Mouse (Mus musculus) E14TG2a.4 (cell line): ENCODE measurements around the gene Cyb5r1.

Source experiments
- CTCF ChIP-seq: conservative IDR thresholded peaks from 2 replicates; pipeline ENCODE4 v1.5.1; 2014; ENCODE audit warnings: low read length
- POU5F1 ChIP-seq: IDR thresholded peaks from 2 replicates; pipeline ENCODE4 v1.6.1; 2014; ENCODE audit warnings: low read length, borderline replicate concordance

GRCm38 (mm10) chr1:134381795-134382625 is 23.3 kb upstream of the Cyb5r1 start:
- TF ChIP-seq CTCF (no peak), POU5F1 (no peak)
